ENCODE assay signal across 8 mouse cellular contexts in the genomic region with DNA sequence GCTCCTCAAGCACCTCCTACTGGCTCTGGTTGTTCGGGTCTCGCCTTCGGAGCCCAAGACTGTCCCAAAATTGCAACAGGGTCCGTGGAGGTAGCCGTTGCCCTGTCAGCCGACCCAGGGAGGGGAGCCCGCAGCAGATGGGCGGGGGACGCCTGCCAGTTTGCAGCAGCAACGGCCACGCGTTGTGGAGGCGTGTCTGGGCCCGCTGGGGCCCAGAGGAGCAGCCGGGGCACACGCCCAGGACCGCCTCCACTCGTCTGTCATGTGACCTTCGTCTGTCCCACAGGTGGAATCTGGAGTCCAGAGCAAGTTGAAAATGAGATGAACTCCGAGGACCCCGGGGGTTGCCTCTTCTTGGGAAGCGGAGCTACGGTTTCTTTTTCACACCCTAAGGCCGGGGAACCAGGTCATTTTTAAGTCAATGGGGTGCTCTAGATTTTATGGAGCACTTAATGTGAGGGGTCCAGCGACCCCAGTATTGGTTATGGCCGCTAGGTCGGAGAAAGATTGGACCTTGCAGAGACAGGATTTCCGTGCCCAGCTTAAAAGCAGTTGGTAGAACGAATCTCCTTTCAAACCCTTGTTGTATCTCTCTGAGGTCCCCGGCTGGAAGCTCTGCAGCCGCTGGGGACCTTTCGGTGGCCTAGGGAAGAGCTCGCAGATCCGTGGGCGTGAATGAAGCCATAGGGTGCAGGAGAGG. TPM values are rescaled to one million over a fixed set of nuclear protein-coding genes. Genes with fewer than 3 reads are reported as not detected.
DNase-seq lines count a peak whose midpoint lies in the region; ATAC-seq lines count a peak whose summit lies in the region.

A gene (plus strand): TSS at position 283 of the 700 bp plus-strand sequence.

- ATAC-seq in heart, embryonic 11.5 days (replicated peaks; ENCODE audit: insufficient number of reproducible peaks, low FRiP score, low TSS enrichment), result no peak
- no peak for ATAC-seq in embryonic facial prominence, embryonic 12.5 days (ENCODE audit: insufficient number of reproducible peaks, insufficient read depth, low FRiP score, low TSS enrichment)
- no peak for ATAC-seq in kidney, embryonic 16.5 days (ENCODE audit: low FRiP score, low TSS enrichment)
- no peak for ATAC-seq in midbrain, embryonic 14.5 days (ENCODE audit: low FRiP score, low TSS enrichment)

- no peak within 1 kb of the TSS for H3K27ac ChIP-seq in heart, embryonic 11.5 days (ENCODE audit: low read depth, low read length)
- no peak within 1 kb of the TSS for H3K27ac ChIP-seq in embryonic facial prominence, embryonic 12.5 days
- no peak within 1 kb of the TSS for H3K27ac ChIP-seq in kidney, embryonic 16.5 days (ENCODE audit: low read length)
- no peak within 1 kb of the TSS for H3K27ac ChIP-seq in midbrain, embryonic 14.5 days (replicated peaks; ENCODE audit: low read depth, low read length)

- DNase-seq in heart, postnatal 10 days, result no peak
- peak; percentile 10 for DNase-seq in midbrain, embryonic 14.5 days
- DNase-seq in layer of hippocampus, adult 8-10 months (ENCODE audit: low spot score in 2 of 2), result no peak
- no peak for DNase-seq in gastrocnemius, postnatal 4 days (ENCODE audit: low spot score in 2 of 2)
- no peak for DNase-seq in frontal cortex, adult 2 months (ENCODE audit: extremely low spot score in 1 of 2, low spot score in 1 of 2)

- intact Hi-C loops in heart, postnatal 10 days (cut with DNase I), result no loop called here

- no peaks in the 10 kb centered on the region for H3K9me3 ChIP-seq in heart, embryonic 11.5 days (replicated peaks; ENCODE audit: control insufficient read depth, low read length)
- 0 out of 2 replicates have a peak, but pooled peaks cover 2% of the 10 kb centered on the region for H3K9me3 ChIP-seq in embryonic facial prominence, embryonic 12.5 days
- no peaks in the 10 kb centered on the region for H3K9me3 ChIP-seq in kidney, embryonic 16.5 days (ENCODE audit: low read length)
- no peaks in the 10 kb centered on the region for H3K9me3 ChIP-seq in midbrain, embryonic 14.5 days (ENCODE audit: control insufficient read depth, low read length)

- peak within 1 kb of the TSS; percentile 56 for H3K4me2 ChIP-seq in heart, embryonic 11.5 days
- peak within 1 kb of the TSS; percentile 26 for H3K4me2 ChIP-seq in embryonic facial prominence, embryonic 12.5 days (replicated peaks)
- peak within 1 kb of the TSS; percentile 49 for H3K4me2 ChIP-seq in kidney, embryonic 16.5 days (replicated peaks; ENCODE audit: low read depth, low read length)
- peak within 1 kb of the TSS; percentile 9; the same call in 1 of the 2 replicates for H3K4me2 ChIP-seq in midbrain, embryonic 14.5 days (ENCODE audit: low read length)

- H3K9ac ChIP-seq in heart, embryonic 11.5 days (ENCODE audit: low read depth, low read length), result 0 out of 2 replicates have a peak within 1 kb of the TSS, but pooled peaks have one; percentile 22
- H3K9ac ChIP-seq in embryonic facial prominence, embryonic 12.5 days, result no peak within 1 kb of the TSS
- 0 out of 2 replicates have a peak within 1 kb of the TSS, but pooled peaks have one; percentile 19 for H3K9ac ChIP-seq in kidney, embryonic 16.5 days (replicated peaks; ENCODE audit: low read length)
- no peak within 1 kb of the TSS; the same call in 1 of the 2 replicates for H3K9ac ChIP-seq in midbrain, embryonic 14.5 days (replicated peaks; ENCODE audit: low read length)

- no peaks in the 10 kb centered on the region for H3K36me3 ChIP-seq in heart, embryonic 11.5 days (ENCODE audit: control insufficient read depth, insufficient read depth, low read length)
- no peaks in the 10 kb centered on the region for H3K36me3 ChIP-seq in embryonic facial prominence, embryonic 12.5 days
- H3K36me3 ChIP-seq in kidney, embryonic 16.5 days (ENCODE audit: insufficient read depth, low read length), result no peaks in the 10 kb centered on the region
- no peaks in the 10 kb centered on the region for H3K36me3 ChIP-seq in midbrain, embryonic 14.5 days (ENCODE audit: control insufficient read depth, insufficient read depth, low read length)

- WGBS in heart, embryonic 11.5 days (ENCODE audit: insufficient replicate concordance), result 4% methylated on average over 35 of the region's 35 CpGs
- WGBS in embryonic facial prominence, embryonic 12.5 days, result 4% methylated on average over 35 of the region's 35 CpGs
- 3% methylated on average over 35 of the region's 35 CpGs for WGBS in kidney, embryonic 16.5 days
- 4% methylated on average over 35 of the region's 35 CpGs for WGBS in midbrain, embryonic 14.5 days

- H3K4me1 ChIP-seq in heart, embryonic 11.5 days (ENCODE audit: control insufficient read depth, insufficient read depth, low read length), result peaks cover 14% of the 10 kb centered on the region
- H3K4me1 ChIP-seq in embryonic facial prominence, embryonic 12.5 days, result peaks cover 4% of the 10 kb centered on the region; the same call in 1 of the 2 replicates
- peaks cover 18% of the 10 kb centered on the region for H3K4me1 ChIP-seq in kidney, embryonic 16.5 days (ENCODE audit: insufficient read depth, low read length)
- 0 out of 2 replicates have a peak, but pooled peaks cover 5% of the 10 kb centered on the region for H3K4me1 ChIP-seq in midbrain, embryonic 14.5 days (ENCODE audit: control insufficient read depth, insufficient read depth, low read length)

- H3K4me3 ChIP-seq in heart, embryonic 11.5 days (ENCODE audit: low read depth, low read length), result peak within 1 kb of the TSS; percentile 27
- peak within 1 kb of the TSS; percentile 20 for H3K4me3 ChIP-seq in embryonic facial prominence, embryonic 12.5 days
- peak within 1 kb of the TSS; percentile 31 for H3K4me3 ChIP-seq in kidney, embryonic 16.5 days (ENCODE audit: low read length)
- H3K4me3 ChIP-seq in midbrain, embryonic 14.5 days (replicated peaks; ENCODE audit: low read depth, low read length), result no peak within 1 kb of the TSS

- peaks cover 67% of the 10 kb centered on the region for H3K27me3 ChIP-seq in heart, embryonic 11.5 days (ENCODE audit: control insufficient read depth, insufficient read depth, low read length)
- peaks cover 83% of the 10 kb centered on the region for H3K27me3 ChIP-seq in embryonic facial prominence, embryonic 12.5 days
- H3K27me3 ChIP-seq in kidney, embryonic 16.5 days (ENCODE audit: insufficient read depth, low read length), result peaks cover 60% of the 10 kb centered on the region
- H3K27me3 ChIP-seq in midbrain, embryonic 14.5 days (ENCODE audit: control insufficient read depth, insufficient read depth, low read length), result peaks cover 63% of the 10 kb centered on the region

RNA-seq across cellular contexts. Expression of the gene that starts here (rescaled TPM):
- polyA plus RNA-seq in heart, embryonic 11.5 days (2014; fragmentation: Nextera tagmentation; extraction: Ambion mirVana), result 0.07 TPM in 1 of 2 replicates, not detected in the other
- not detected for total RNA-seq in heart, postnatal 10 days (2021)
- 0.09 TPM in 1 of 2 replicates, not detected in the other for polyA plus RNA-seq in embryonic facial prominence, embryonic 12.5 days (2016; fragmentation: Nextera tagmentation; extraction: Ambion mirVana)
- polyA plus RNA-seq in kidney, embryonic 16.5 days (2015; fragmentation: Nextera tagmentation; extraction: Ambion mirVana), result 0.14 and 0.57 TPM in 2 replicates
- polyA plus RNA-seq in midbrain, embryonic 14.5 days (2014; fragmentation: Nextera tagmentation; extraction: Ambion mirVana), result not detected in 2 replicates
- not detected for total RNA-seq in layer of hippocampus, adult 8-10 months (2022)
- not detected for total RNA-seq in gastrocnemius, postnatal 4 days (2021)
- polyA plus RNA-seq in frontal cortex, adult 2 months (2012; rRNA removed), result not detected in 2 replicates

Comparison
In these comparisons a context has a peak if more than half of its experiments do, and no peak if none do; other contexts are left out.
1. Peak in DNase-seq and H3K4me2 ChIP-seq in midbrain, embryonic 14.5 days; RNA of the gene not detected or under 1 TPM.
2. H3K9ac ChIP-seq: peak in heart, embryonic 11.5 days (single experiment) and kidney, embryonic 16.5 days (single experiment); none in embryonic facial prominence, embryonic 12.5 days (single experiment) and midbrain, embryonic 14.5 days (single experiment).
3. Peak in every context shown above with its lines, with median percentiles within 50 percentile points of each other: H3K4me2 ChIP-seq.